Mouse (Mus musculus) B cell, adult 2 months (primary cell): ENCODE measurements around the gene Gadl1.
A peak's percentile ranks its signal among the peaks of the same experiment; 100 is the strongest.

ENCODE experiments used
- DNase-seq, 2 experiments: peaks; one replicate each; pipeline ENCODE4 v3.0.0; 2022

Gene Gadl1

GRCm38 (mm10) chr9:115909155-115909554 is at the start of gene Gadl1:
Gene Gadl1, plus strand, starts transcription at chr9:115909455.
- no peak for DNase-seq

- DNase-seq: peak; percentile 5 to 19
Observed at GRCm38 (mm10) chr9:115862802-115863201, 46.5 kb upstream of the Gadl1 start.

GRCm38 (mm10) chr9:115863326-115863725 is 45.9 kb upstream of the Gadl1 start:
- DNase-seq: peak; percentile 17 to 23

GRCm38 (mm10) chr9:115867277-115867676 is 42.0 kb upstream of the Gadl1 start:
- DNase-seq: no peak

DNA sequence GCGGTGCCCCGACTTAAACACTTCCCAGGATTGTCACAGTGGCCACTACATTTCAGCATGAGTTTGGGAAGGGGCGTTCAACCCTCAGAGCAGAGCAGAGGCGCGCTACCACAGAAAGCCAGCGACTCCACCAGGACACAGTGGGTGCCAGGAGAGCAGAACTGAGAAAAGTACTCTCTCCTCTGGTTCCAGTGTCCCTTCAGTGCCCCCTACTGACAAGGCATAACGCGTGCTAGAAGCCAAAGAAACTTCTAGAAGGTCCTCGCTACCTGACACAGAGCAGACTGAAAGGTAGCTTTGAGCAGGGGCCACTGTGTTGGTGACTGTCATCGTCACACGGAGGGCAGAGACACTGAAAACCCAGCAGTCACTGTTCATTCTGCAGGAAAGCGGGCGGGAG is 39.1 kb upstream of the Gadl1 start:
- DNase-seq: no peak

DNA sequence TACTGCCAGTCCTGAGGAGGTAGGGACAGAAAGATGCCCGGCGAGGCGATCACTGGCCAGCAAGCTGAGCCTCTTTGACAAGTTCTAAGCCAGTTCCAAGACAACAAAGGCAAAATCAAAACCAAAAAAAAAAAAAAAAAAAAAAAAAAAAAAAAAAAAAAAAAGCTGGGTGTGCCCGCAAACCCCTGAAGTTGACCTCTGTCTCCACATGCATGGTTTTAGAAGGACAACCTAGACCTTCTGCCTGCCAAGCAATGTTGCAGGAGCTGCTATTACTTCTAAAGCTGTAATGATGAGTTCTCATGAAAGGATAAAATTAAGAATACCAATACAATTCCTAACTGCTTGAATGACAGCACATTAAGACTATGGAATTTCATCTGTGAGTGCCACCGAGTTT is 38.6 kb upstream of the Gadl1 start:
- DNase-seq: no peak

DNA sequence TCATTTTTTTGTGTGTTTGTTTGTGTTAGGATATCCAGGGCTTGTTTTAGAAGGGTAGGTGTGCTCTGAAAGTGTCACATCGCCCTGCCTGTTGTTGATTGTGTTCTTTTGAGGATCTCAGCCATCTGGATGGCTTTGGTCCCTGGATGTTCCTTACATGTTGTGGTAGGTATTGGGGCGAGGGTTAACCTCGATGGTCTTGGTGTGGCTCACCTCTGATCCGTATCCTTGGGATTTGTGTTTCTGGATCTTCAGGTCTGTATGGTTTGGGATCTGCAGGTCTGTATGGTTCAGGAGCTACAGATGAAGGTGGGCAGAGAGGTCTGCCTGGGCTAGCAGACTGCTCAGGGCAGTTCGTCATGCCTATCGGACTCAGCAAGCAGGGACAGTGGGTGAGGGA is 28.8 kb upstream of the Gadl1 start:
- no peak for DNase-seq

DNA sequence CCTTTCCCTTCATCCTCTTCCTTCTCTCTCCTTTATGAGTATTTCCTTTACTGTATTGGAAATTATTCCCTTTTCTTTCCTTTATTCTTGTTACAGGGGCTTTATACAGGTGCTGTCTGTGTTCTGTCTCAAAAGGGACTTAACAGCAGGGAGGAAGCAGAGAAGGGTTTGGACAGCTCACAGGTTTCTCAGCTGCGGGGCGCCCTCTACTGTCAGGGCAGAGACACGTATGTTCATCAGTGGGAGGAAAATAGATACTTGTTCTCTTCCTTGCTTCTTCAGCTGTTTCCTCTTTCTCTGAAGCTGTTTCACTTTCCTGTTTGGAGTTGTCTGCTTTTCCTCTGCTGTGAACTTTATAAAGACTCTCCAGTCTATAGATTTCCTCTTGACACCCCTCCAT is 28.1 kb upstream of the Gadl1 start:
- peak; percentile 65 to 68 for DNase-seq

DNA sequence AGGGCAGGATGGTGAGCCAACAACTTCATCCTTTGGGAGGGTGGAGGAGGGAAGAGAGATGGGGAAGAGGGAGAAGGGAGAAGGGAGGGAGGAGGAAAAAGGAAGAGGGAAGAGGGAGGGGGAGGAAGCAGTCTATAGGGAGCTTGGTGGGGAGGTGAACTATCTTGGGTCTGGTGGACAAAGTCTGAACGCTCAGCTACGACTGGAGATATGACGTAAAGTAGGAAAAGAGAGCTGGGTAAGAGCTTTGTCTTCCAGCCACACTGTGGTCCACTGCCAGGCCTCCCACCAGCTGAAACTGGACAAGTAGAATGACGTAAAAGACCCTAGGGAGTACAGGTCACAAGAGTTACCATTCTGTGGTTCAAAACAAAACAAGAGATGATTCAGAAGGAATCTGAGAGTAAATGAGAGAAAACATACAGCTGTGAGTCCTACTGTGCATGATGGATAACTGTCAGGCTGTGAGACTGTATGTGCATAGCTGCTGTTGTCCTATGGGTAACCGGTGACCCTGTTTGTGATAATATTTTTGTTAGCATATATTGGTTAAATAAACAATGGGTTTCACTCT is 26.5 kb upstream of the Gadl1 start:
- DNase-seq: no peak

- DNase-seq: no peak
Observed at GRCm38 (mm10) chr9:115883413-115883812, 25.8 kb upstream of the Gadl1 start.

GRCm38 (mm10) chr9:115887571-115887970 is 21.7 kb upstream of the Gadl1 start:
- no peak for DNase-seq

DNA sequence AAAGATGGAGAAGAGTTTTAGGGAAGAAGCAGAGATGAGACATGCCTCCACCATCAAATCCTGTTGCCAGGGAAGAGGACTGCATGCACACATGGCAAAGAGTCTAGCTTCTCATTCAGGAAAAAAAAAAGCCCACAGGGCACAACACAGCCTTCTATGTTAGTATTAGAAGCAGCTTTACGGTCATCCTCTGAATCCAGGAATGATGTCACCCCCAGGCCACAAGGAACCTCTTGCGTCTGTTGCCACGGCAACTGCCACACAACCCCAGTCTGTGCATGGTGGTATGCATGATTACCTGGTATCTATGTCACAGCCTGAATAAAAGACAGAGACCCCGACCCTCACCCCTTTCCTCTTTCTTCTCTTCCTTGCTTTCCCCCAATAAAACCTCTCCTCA is 16.1 kb upstream of the Gadl1 start:
- DNase-seq: no peak

DNA sequence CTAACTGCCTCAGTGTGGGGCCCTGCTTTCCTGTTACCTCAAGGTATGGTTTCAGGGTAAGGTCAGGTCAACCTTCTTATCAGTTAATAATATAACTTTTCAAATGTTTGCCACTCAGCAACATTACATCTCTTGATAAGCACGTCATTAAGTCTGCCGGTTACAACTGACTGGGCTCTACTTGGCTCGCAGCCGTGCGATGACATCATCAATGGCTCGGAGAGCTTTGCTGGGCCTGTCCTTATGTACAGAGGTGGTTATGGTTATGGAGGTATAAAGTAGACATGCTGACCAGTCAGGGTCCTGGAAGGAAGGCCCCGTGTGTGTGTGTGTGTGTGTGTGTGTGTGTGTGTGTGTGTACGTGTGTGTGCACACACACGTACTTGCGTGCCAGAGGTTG is 15.3 kb upstream of the Gadl1 start:
- DNase-seq: no peak

GRCm38 (mm10) chr9:115908325-115908724 is 930 bp upstream of the Gadl1 start:
- DNase-seq: no peak

DNA sequence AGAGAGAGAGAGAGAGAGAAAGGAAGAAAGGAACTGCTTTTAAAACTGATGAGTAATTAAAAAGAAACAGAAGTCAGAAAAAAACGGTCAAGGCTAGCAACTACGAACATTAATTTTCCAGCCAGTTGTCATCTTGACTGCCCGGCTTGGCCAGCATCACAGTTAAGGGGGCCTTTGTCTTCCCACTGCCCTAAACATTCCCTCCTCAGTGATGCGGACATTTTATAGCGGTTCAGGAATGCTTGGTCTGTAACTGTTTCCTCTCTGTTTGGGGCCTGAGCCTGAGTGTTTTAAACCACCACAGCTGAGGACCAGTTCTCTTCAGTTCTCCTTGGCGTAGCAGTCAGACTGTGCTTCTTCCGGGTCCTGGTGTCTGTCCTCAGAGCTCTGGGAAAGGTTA is 4.8 kb downstream of the Gadl1 start:
- DNase-seq: no peak

DNA sequence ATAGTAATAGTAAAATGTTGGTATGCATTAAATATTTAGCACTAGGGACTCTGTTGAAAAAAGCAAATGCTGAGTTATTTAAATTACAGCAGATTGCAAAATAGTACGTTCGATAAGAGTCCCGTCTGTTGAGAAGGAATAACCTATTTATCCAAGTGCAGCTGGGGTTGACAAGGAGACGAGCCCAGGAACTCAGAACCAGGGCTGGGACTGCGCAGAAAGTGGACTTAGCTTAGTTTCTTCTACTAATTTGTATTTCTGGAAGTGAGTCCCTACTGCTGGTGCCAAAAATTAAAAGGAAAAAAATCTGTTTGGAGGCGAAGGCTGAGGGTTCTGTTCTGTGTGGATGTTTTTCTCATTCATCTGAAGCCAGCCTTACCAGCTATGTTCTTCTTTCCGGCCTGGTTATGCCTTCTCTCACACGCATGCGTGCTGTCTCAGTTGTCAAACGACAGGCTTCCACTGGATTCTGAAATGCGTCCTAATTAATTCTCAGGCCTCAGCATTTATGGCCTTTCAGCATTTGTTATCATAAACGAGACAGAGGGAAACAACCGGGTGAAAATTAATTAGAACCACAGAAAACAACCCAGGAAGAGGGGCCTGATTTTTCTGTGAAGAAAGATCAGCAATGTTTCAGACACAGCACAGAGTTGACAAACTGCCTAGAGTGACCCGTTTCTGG is 6.5 kb downstream of the Gadl1 start:
- no peak for DNase-seq

DNA sequence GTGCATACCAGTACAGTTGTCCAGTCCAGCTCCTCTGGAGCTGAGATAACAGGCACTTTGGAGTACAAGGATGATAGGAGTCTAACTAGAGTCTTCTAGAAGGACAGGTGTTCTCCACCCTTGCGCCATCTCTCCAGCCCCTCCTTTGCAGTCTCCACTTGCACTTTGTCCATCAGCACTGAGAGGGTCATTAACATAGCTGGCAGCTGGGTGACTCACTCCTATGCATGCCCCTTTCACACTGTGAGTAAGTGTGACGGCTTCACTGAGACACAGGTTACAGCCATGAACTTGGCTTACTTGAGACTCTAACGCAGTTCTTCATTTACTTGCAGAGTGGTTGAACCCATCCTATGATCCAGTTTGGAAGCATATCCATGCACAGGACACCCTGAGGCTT is 10.5 kb downstream of the Gadl1 start:
- no peak for DNase-seq

GRCm38 (mm10) chr9:115922662-115923061 is 13.4 kb downstream of the Gadl1 start:
- no peak for DNase-seq

- DNase-seq: no peak
Observed at GRCm38 (mm10) chr9:115924094-115924493, 14.8 kb downstream of the Gadl1 start.

GRCm38 (mm10) chr9:115931803-115932202 is 22.5 kb downstream of the Gadl1 start:
- DNase-seq: no peak

DNA sequence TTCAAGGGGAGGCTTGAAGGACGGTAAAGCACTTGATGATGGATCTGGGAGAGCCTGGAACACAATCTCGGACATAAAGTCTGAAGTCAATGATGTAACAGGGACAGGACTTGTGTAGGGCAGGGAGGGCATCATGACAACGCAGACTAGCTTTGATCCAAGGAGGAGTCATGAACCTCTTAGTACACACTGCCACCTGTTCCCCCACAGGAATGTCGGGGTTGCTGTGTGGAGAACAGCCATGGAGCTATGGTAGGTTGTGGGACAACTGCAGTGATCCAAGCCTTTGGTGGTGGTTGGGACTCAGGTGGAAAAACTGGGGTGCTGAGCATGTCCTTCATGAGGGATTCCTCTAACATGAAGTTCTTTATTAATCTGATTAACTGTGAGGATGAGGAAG is 23.5 kb downstream of the Gadl1 start:
- DNase-seq: no peak

DNA sequence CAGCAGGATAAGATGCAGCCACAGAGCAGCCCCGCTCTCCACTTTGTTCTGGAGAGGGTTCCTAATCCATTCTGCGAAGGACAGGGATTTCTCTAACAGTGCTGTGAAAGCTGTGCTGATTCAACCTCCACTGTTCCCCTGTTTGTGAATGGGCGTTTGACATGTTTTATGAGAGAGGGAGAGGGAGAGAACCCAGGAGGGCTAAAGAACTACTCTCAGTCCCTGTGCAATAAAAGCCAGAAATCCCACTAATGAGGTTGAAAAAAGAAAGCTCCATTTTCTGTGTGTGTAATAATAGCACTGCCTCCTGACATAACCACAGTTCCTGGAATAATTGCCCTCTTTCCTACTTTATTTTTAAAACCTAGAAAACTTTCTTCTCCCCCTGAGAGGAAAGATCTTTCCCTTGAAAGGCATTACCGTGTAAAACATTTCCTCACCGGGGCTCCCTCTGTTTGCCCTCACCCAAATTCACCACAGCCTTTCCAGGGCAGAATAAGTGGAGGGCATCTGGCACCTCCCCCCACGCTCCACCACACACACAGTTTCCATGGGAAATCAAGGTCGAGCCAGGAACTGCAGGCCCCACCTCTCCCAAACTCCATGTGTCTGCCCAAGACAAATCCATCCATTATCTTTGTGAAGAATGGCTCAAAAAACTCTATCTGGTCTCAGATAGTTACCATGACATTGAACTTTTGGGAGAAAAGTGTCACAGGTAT is 24.1 kb downstream of the Gadl1 start:
- no peak for DNase-seq

DNA sequence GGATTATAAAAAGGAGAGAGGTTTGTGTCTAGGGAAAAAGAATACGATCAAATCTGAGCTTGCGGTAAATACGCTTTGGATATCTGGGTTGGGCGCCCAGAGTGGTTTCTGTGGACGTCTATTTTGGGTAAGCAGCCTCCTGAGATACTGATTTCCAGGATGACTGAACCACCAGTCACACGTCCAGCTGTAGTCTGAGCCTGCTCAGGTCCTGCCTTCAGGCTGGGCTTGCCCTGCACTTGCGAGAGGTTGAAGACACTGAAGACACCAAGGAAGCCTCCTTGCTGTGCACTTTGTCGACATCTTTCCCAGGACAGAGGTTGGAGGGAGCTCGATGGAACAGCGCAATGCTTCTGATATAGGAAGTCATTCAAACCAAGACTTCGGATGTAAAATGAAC is 25.0 kb downstream of the Gadl1 start:
- DNase-seq: no peak

GRCm38 (mm10) chr9:115936350-115936749 is 27.1 kb downstream of the Gadl1 start:
- DNase-seq: no peak
